Mouse (Mus musculus) CH12.LX (cell line): ENCODE measurements at regions not wholly inside any gene's neighbourhood (a gene's known extent, or its start where the extent isn't known, plus 50 kb on each side); places are given as distances from the start of the nearest gene placed in this dataset.

Experiments
- CTCF ChIP-seq, 2 experiments: IDR thresholded peaks in 1 of 2; conservative IDR thresholded peaks in 1 of 2; 2 replicates each; pipeline ENCODE4 v1.5.1; 2011 to 2012; ENCODE audit warnings: low read depth in 2 of 2, low read length in 2 of 2, improper control_type of control experiment in 1 of 2, inconsistent platforms in 1 of 2, mild to moderate bottlenecking in 1 of 2, moderate library complexity in 1 of 2
- E2F4 ChIP-seq: IDR thresholded peaks from 2 replicates; pipeline ENCODE4 v1.6.1; 2011; ENCODE audit warnings: low read depth, low read length, improper control_type of control experiment; ENCODE audit not compliant: insufficient replicate concordance
- EP300 ChIP-seq: IDR thresholded peaks from 2 replicates; pipeline ENCODE4 v1.6.1; 2011; ENCODE audit warnings: low read length, improper control_type of control experiment
- KAT2A ChIP-seq: IDR thresholded peaks from 2 replicates; pipeline ENCODE4 v1.6.1; 2012; ENCODE audit warnings: low read length, improper control_type of control experiment, inconsistent platforms; ENCODE audit not compliant: insufficient replicate concordance
- MAFK ChIP-seq: IDR thresholded peaks from 2 replicates; pipeline ENCODE4 v1.6.1; 2011; ENCODE audit warnings: low read length, improper control_type of control experiment; ENCODE audit not compliant: insufficient replicate concordance
- MYC ChIP-seq: IDR thresholded peaks from 2 replicates; pipeline ENCODE4 v1.6.1; 2011; ENCODE audit warnings: low read depth, mild to moderate bottlenecking, improper control_type of control experiment, low read length
- POLR2A ChIP-seq: IDR thresholded peaks from 2 replicates; pipeline ENCODE4 v1.6.1; 2011; ENCODE audit warnings: low read depth, mild to moderate bottlenecking, improper control_type of control experiment, low read length
- TCF12 ChIP-seq: IDR thresholded peaks from 2 replicates; pipeline ENCODE4 v1.6.1; 2014; ENCODE audit warnings: low read depth, mild to moderate bottlenecking, inconsistent platforms, low read length, improper control_type of control experiment
- USF2 ChIP-seq: conservative IDR thresholded peaks from 2 replicates; pipeline ENCODE4 v1.6.1; 2011; ENCODE audit warnings: low read depth, low read length, improper control_type of control experiment
- ZNF384 ChIP-seq: IDR thresholded peaks from 2 replicates; pipeline ENCODE4 v1.6.1; 2012; ENCODE audit warnings: low read depth, low read length, improper control_type of control experiment, inconsistent platforms

DNA sequence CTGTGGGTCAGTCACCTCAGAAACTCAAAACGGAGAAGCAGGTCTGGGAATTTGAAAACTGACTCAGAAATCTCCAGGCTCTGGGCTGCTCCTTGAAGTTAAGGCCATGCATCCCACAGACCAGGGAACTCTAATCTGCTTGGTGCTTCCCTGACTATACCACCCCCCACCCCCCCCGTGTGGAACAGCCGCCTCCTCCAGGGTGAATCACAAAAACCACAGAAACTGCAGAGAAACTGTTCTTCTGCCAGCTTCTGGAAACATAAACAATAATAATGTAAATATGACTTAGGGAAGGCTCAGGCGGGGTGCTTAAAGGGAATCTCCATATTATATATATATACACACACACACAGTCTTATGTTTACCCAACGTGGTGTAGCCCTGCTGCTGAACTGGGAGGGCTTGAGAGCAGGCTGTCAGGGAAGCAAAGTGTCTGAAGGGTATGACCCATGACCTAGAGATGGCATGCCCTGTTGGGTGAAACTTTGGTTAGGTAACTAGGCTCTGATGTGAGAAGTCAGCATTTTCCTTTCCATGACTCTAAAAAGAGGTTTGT lies 371.3 kb upstream of the Maf start:
- TF ChIP-seq MYC (no peak), E2F4 (no peak), KAT2A (no peak), USF2 (no peak), ZNF384 (no peak), CTCF (conservative IDR thresholded peaks at IDR 0.05 in 1 of 2, IDR thresholded peaks at IDR 0.05 in 1 of 2; ENCODE audit: low read depth in 2 of 2, low read length in 2 of 2) (no peak), MAFK (no peak), POLR2A (no peak), TCF12 (no peak), EP300 (no peak)
